Mouse (Mus musculus) lung, postnatal 0 days (tissue): ENCODE measurements around the gene Sirt2.

Experiments
- CTCF ChIP-seq: IDR thresholded peaks from 2 replicates; pipeline ENCODE4 v1.5.1; 2016; ENCODE audit warnings: antibody characterized with exemption, mild to moderate bottlenecking
- EP300 ChIP-seq: IDR thresholded peaks from 2 replicates; pipeline ENCODE4 v1.6.1; 2016; ENCODE audit warnings: antibody characterized with exemption, mild to moderate bottlenecking, control low read depth

DNA sequence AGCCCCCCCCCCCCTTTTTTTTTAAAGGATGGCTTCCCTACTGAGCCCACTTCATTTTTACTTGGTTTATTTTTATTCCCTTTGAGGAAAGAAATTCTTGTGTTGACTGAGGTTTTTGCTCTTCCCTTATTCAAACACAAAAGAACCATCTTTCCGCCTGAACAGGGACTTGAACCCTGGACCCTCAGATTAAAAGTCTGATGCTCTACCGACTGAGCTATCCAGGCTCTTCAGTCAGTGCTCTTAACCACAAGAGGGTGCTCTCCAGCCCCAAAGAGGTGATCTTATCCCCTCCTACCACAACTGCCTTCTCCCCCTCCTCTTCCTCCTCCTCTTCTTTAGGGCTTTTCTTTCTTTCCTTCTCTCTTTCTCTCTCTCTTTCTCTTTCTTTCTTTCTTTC lies 27.3 kb downstream of the Sirt2 start:
- TF ChIP-seq EP300: no peak
- TF ChIP-seq CTCF: peak; percentile 55
